Mouse (Mus musculus) heart, adult 2 months (tissue): ENCODE data around the gene Cotl1.

Experiments used
- CTCF ChIP-seq: fragments of 200-600 bp; IDR thresholded peaks from 2 replicates; pipeline ENCODE4 v1.8.1; 2022; ENCODE audit warnings: antibody characterized with exemption, mild to moderate bottlenecking, moderate library complexity
- POLR2A ChIP-seq: fragments of 200-500 bp; IDR thresholded peaks from 2 replicates; pipeline ENCODE4 v1.6.1; 2011; ENCODE audit warnings: mild to moderate bottlenecking, low read depth, low read length, control low read depth; ENCODE audit not compliant: insufficient read depth

GRCm38 (mm10) chr8:119861706-119862389 is 21.5 kb upstream of the Cotl1 start, which contains the start of gene Klhl36:
- TF ChIP-seq CTCF: no peak
- TF ChIP-seq POLR2A: peak; percentile 66
